Mouse (Mus musculus) heart, adult 2 months (tissue): ENCODE measurements around the gene St8sia1.

Experiments used
- CTCF ChIP-seq: fragments of 200-600 bp; IDR thresholded peaks from 2 replicates; pipeline ENCODE4 v1.8.1; 2022; ENCODE audit warnings: antibody characterized with exemption, mild to moderate bottlenecking, moderate library complexity
- EP300 ChIP-seq: fragments of 200-500 bp; IDR thresholded peaks from 2 replicates; pipeline ENCODE4 v1.6.1; 2011; ENCODE audit warnings: low read depth, low read length, control low read depth; ENCODE audit not compliant: insufficient read depth
- POLR2A ChIP-seq: fragments of 200-500 bp; IDR thresholded peaks from 2 replicates; pipeline ENCODE4 v1.6.1; 2011; ENCODE audit warnings: mild to moderate bottlenecking, low read depth, low read length, control low read depth; ENCODE audit not compliant: insufficient read depth

GRCm38 (mm10) chr6:142988231-142988630 lies 24.0 kb upstream of the St8sia1 start:
- TF ChIP-seq CTCF = no peak
- TF ChIP-seq POLR2A = no peak
- no peak for TF ChIP-seq EP300
